ENCODE assay signal across 9 mouse cellular contexts in the genomic region with DNA sequence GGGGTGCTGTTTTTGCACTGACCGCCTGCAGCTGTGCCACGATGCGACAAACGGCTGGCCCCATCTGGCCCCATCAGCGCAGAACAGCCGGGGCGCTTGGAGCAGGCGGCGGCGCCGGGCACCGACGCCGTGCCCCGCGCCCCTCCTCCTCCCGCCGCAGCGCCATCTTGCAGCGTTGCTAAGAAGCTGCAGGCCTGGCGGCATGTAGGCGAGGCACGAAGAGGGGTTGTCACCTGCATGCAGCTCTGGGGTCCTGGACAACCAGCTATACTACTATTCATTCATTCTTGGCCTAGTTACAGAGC. TPM values are rescaled to one million over a fixed set of nuclear protein-coding genes. Genes with fewer than 3 reads are reported as not detected.
DNase-seq lines count a peak whose midpoint lies in the region; ATAC-seq and TF ChIP-seq lines count a peak whose summit lies in the region.
"Had no signal": no experiment of that assay in that cellular context is flagged by ENCODE, and none has a peak within 500 bp of the region (broad histone marks: within the 10 kb centered on the region; RNA-seq: fewer than 3 reads in every experiment).

No protein-coding gene starts in this region.

- no peaks in the 10 kb centered on the region for H3K36me3 ChIP-seq in ES-E14 (ENCODE audit: control insufficient read depth, insufficient read depth, low read length, poor library complexity, severe bottlenecking)
- H3K36me3 ChIP-seq in forebrain, embryonic 12.5 days (replicated peaks): no peaks in the 10 kb centered on the region
- no peaks in the 10 kb centered on the region for H3K36me3 ChIP-seq in limb, embryonic 10.5 days

- no peak for DNase-seq in gastrocnemius, adult 2 months
- no peak for DNase-seq in gastrocnemius, postnatal 36 days
- DNase-seq in ES-E14 (ENCODE audit: low read depth, low spot score): no peak
- DNase-seq in limb, embryonic 10.5 days (ENCODE audit: low spot score): peak; percentile 62
- peak; percentile 81 for DNase-seq in retina, postnatal 1 day
- DNase-seq in spleen, postnatal 36 days (ENCODE audit: low spot score in 2 of 2): no peak
- DNase-seq in testis, postnatal 14 days (ENCODE audit: low spot score): no peak

- TF ChIP-seq CTCF in gastrocnemius, adult 2 months (IDR thresholded peaks at IDR 0.05): peak; percentile 5; the same call in 1 of the 2 replicates

- WGBS in forebrain, embryonic 12.5 days: under 1% methylated on average over 23 of the region's 23 CpGs
- WGBS in limb, embryonic 10.5 days: 2% methylated on average over 23 of the region's 23 CpGs

- in situ Hi-C loops in ES-E14 (cut with MboI; ENCODE audit: low sequenced_read_pairs in 2 of 2, unreplicated experiment in 2 of 2): no loop called here

- intact Hi-C loops in gastrocnemius, adult 2 months (cut with DNase I): no loop called here
- intact Hi-C loops in gastrocnemius, postnatal 36 days (cut with DNase I): no loop called here

- peak overlapping the region; percentile 91 for H3K4me2 ChIP-seq in forebrain, embryonic 12.5 days

- H3K4me1 ChIP-seq in ES-E14 (ENCODE audit: control insufficient read depth in 2 of 2, insufficient read depth in 2 of 2, low read length in 2 of 2, poor library complexity in 1 of 2): peaks cover 1 to 13% of the 10 kb centered on the region in 2 experiments; a peak in 2 of 4 replicates
- peaks cover 43% of the 10 kb centered on the region for H3K4me1 ChIP-seq in forebrain, embryonic 12.5 days
- H3K4me1 ChIP-seq in limb, embryonic 10.5 days: peaks cover 49% of the 10 kb centered on the region

- peaks cover 28% of the 10 kb centered on the region for H3K27me3 ChIP-seq in forebrain, embryonic 12.5 days
- peaks cover 76% of the 10 kb centered on the region for H3K27me3 ChIP-seq in limb, embryonic 10.5 days (ENCODE audit: low read depth, poor library complexity, severe bottlenecking)

- no peaks in the 10 kb centered on the region for H3K9me3 ChIP-seq in ES-E14 (ENCODE audit: control insufficient read depth, insufficient read depth, low read depth, low read length)
- H3K9me3 ChIP-seq in forebrain, embryonic 12.5 days: no peaks in the 10 kb centered on the region
- no peaks in the 10 kb centered on the region for H3K9me3 ChIP-seq in limb, embryonic 10.5 days (replicated peaks)

- H3K27ac ChIP-seq in gastrocnemius, adult 2 months: no peak overlapping the region
- no peak overlapping the region for H3K27ac ChIP-seq in ES-E14 (ENCODE audit: insufficient read depth, low read depth, low read length, poor library complexity, severe bottlenecking)
- H3K27ac ChIP-seq in forebrain, embryonic 12.5 days: no peak overlapping the region
- H3K27ac ChIP-seq in limb, embryonic 10.5 days: 0 out of 2 replicates have a peak overlapping the region, but pooled peaks have one; percentile 11

- H3K9ac ChIP-seq in ES-E14 (ENCODE audit: insufficient read depth, low read depth, low read length, poor library complexity, severe bottlenecking): no peak overlapping the region
- H3K9ac ChIP-seq in forebrain, embryonic 12.5 days: peak overlapping the region; percentile 86; the same call in 1 of the 2 replicates

- ATAC-seq in forebrain, embryonic 12.5 days (ENCODE audit: low FRiP score): peak; percentile 40

- H3K4me3 ChIP-seq in gastrocnemius, adult 2 months: peak overlapping the region; percentile 13; the same call in 1 of the 2 replicates
- H3K4me3 ChIP-seq in ES-E14 (ENCODE audit: insufficient read depth in 1 of 2, low read depth in 1 of 2, low read length in 2 of 2, poor library complexity in 1 of 2, severe bottlenecking in 1 of 2): peak overlapping the region; percentile 4 to 14; a peak in 2 of 4 replicates
- H3K4me3 ChIP-seq in forebrain, embryonic 12.5 days (replicated peaks): peak overlapping the region; percentile 66
- peak overlapping the region; percentile 72 for H3K4me3 ChIP-seq in limb, embryonic 10.5 days
- H3K4me3 ChIP-seq: erythroblast, embryonic 14.5 days had no signal

TF ChIP-seq in ES-E14, 5 proteins besides CTCF, POLR2A, EP300 and RAD21:
- TF ChIP-seq ZC3H11A (IDR thresholded peaks at IDR 0.05; ENCODE audit: borderline replicate concordance, low read depth, low read length): no peak
- no peak for TF ChIP-seq CHD2 (IDR thresholded peaks at IDR 0.05; ENCODE audit: low read depth, low read length)
- TF ChIP-seq HCFC1 (IDR thresholded peaks at IDR 0.05; ENCODE audit: borderline replicate concordance, insufficient read depth, low read length): no peak
- TF ChIP-seq MAFK (IDR thresholded peaks at IDR 0.05; ENCODE audit: insufficient read depth, low read depth, low read length): no peak
- no peak for TF ChIP-seq ZNF384 (IDR thresholded peaks at IDR 0.05; ENCODE audit: low read depth, low read length)

RNA-seq across cellular contexts. Expression of a gene that starts 1.2 kb away (rescaled TPM):
- 1 to 10 TPM; 2.8 to 2.9 TPM for total RNA-seq in gastrocnemius, adult 2 months (2021)
- 1 to 10 TPM; 3.2 to 4.1 TPM for total RNA-seq in gastrocnemius, postnatal 36 days (2021)
- total RNA-seq in ES-E14 (2012; rRNA removed): 1.2 and 2.2 TPM in 2 replicates
- polyA plus RNA-seq in forebrain, embryonic 12.5 days (2016; fragmentation: Nextera tagmentation; extraction: Ambion mirVana): 6.1 and 7.6 TPM in 2 replicates
- polyA plus RNA-seq in limb, embryonic 10.5 days (2016; fragmentation: Nextera tagmentation; extraction: Ambion mirVana): 0.78 and 1.7 TPM in 2 replicates

RNA-seq across cellular contexts. Expression of a gene that starts 38.4 kb away (rescaled TPM):
- total RNA-seq in gastrocnemius, adult 2 months (2021): 1 to 10 TPM; 5.3 to 9.5 TPM
- 1 to 10 TPM; 6.6 to 8.0 TPM for total RNA-seq in gastrocnemius, postnatal 36 days (2021)
- total RNA-seq in ES-E14 (2012; rRNA removed): 24.0 and 43.4 TPM in 2 replicates
- 48.2 and 51.0 TPM in 2 replicates for polyA plus RNA-seq in forebrain, embryonic 12.5 days (2016; fragmentation: Nextera tagmentation; extraction: Ambion mirVana)
- 46.7 and 55.2 TPM in 2 replicates for polyA plus RNA-seq in limb, embryonic 10.5 days (2016; fragmentation: Nextera tagmentation; extraction: Ambion mirVana)

RNA-seq across cellular contexts. Expression of a gene that starts 50.3 kb away (rescaled TPM):
- 1 to 10 TPM; 4.5 to 5.5 TPM for total RNA-seq in gastrocnemius, adult 2 months (2021)
- total RNA-seq in gastrocnemius, postnatal 36 days (2021): 1 to 10 TPM; 4.2 to 5.6 TPM
- total RNA-seq in ES-E14 (2012; rRNA removed): 26.5 and 37.1 TPM in 2 replicates
- polyA plus RNA-seq in forebrain, embryonic 12.5 days (2016; fragmentation: Nextera tagmentation; extraction: Ambion mirVana): 17.3 and 20.9 TPM in 2 replicates
- 21.4 and 23.0 TPM in 2 replicates for polyA plus RNA-seq in limb, embryonic 10.5 days (2016; fragmentation: Nextera tagmentation; extraction: Ambion mirVana)

RNA-seq across cellular contexts. Expression of a gene that starts 50.5 kb away (rescaled TPM):
- total RNA-seq in gastrocnemius, adult 2 months (2021): 10 to 100 TPM; 38.3 to 43.3 TPM
- 10 to 100 TPM; 32.1 to 32.9 TPM for total RNA-seq in gastrocnemius, postnatal 36 days (2021)
- total RNA-seq in ES-E14 (2012; rRNA removed): 48.8 and 49.3 TPM in 2 replicates
- 52.5 and 62.0 TPM in 2 replicates for polyA plus RNA-seq in forebrain, embryonic 12.5 days (2016; fragmentation: Nextera tagmentation; extraction: Ambion mirVana)
- polyA plus RNA-seq in limb, embryonic 10.5 days (2016; fragmentation: Nextera tagmentation; extraction: Ambion mirVana): 78.5 and 83.8 TPM in 2 replicates

Comparison
In these comparisons a context has a peak if more than half of its experiments do, and no peak if none do; other contexts are left out.
1. DNase-seq: peak in limb, embryonic 10.5 days (single experiment) and retina, postnatal 1 day (single experiment); none in gastrocnemius, adult 2 months (single experiment), gastrocnemius, postnatal 36 days (0 of 2), ES-E14 (single experiment), spleen, postnatal 36 days (0 of 2) and testis, postnatal 14 days (single experiment).
2. H3K4me3 ChIP-seq: peak in every context shown above with its lines; median percentile 72 in limb, embryonic 10.5 days; 66 in forebrain, embryonic 12.5 days; 13 in gastrocnemius, adult 2 months; 9 in ES-E14.